Mouse (Mus musculus): ENCODE data around the gene Btbd3. TPM values are rescaled to one million over a fixed set of nuclear protein-coding genes. Genes with fewer than 3 reads are reported as not detected.
"Not testable (repeated sequence)": the region's sequence is repeated elsewhere in the genome, so short reads cannot be mapped to it uniquely, and the experiment has no call there.

The Btbd3 gene
- total RNA-seq, 2 experiments from 2014 or later = 27.7 to 28.5 TPM

GRCm38 (mm10) chr2:138278853-138279640 lies 22.7 kb downstream of the Btbd3 start:
- DNase-seq (ENCODE audit: low spot score in 2 of 2) = no peak

GRCm38 (mm10) chr2:138279641-138280040 lies 23.3 kb downstream of the Btbd3 start:
- no peak for DNase-seq (ENCODE audit: low spot score in 2 of 2)

DNA sequence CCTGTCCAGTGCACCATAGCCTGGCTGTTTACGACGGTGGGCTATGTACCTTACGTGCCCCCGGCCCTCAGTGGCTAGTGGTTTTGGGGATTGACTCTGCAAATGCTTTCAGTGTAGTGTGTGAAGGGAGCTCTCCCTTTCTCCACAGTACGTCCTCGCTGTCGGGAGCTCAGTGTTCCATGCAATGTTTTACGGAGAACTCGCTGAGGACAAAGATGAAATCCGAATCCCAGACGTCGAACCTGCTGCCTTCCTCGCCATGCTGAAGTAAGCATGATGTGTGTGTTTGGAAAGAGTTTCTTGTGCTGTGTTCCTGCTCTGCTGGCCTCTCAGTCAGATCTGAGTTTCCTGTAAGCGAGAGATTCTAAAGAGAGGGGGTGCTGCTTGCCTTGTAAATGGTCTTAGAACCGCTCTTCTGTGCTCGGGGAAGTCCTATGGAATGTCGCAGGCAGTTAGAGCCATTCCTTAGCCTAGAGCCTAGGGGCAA lies 23.9 kb downstream of the Btbd3 start:
- DNase-seq (ENCODE audit: low spot score in 2 of 2) = no peak

GRCm38 (mm10) chr2:138281550-138282201 lies 25.3 kb downstream of the Btbd3 start:
- DNase-seq (ENCODE audit: low spot score in 2 of 2) = no peak

DNA sequence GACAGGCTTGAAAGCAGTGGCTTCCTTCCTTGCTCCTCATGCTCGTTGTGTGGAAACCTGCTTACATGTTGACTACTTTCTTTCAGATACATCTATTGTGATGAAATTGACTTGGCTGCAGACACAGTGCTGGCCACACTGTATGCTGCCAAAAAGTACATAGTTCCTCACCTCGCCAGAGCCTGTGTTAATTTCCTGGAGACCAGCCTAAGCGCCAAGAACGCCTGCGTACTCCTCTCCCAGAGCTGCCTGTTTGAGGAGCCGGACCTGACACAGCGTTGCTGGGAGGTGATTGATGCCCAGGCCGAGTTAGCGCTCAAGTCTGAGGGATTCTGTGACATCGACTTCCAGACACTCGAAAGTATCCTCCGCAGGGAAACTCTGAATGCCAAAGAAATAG lies 27.0 kb downstream of the Btbd3 start:
- no peak for DNase-seq (ENCODE audit: low spot score in 2 of 2)

DNA sequence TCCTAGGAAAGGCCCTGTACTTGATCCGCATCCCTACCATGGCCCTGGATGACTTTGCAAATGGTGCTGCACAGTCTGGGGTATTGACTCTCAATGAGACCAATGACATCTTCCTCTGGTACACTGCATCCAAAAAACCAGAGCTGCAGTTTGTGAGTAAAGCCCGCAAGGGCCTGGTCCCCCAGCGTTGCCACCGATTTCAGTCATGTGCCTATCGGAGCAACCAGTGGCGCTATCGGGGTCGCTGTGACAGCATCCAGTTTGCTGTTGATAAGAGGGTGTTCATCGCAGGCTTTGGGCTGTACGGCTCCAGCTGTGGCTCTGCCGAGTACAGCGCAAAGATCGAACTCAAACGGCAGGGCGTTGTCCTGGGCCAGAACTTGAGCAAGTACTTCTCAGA lies 27.5 kb downstream of the Btbd3 start:
- no peak for DNase-seq (ENCODE audit: low spot score in 2 of 2)

GRCm38 (mm10) chr2:138285811-138286210 lies 29.4 kb downstream of the Btbd3 start:
- no peak for DNase-seq (ENCODE audit: low spot score in 2 of 2)

DNA sequence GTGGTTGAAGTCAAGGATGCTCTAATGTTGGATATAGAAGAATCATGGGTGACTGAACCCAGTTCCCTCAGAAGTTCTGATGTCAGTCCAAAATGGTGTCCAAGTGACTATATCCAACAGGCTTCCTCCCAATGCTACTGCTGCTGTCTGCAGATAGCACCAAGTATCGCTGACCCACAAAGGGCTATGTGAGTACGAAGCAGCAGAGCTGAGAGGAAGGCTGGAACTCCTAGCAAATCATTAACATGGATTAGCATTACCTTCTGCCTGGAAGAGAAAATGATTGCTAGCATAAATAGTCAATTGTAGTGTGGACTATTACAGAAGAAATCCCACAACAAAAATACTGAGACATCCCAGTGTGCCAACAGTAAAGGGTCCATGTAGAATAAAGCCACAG lies 33.8 kb downstream of the Btbd3 start:
- no peak for DNase-seq (ENCODE audit: low spot score in 2 of 2)

- no peak for DNase-seq (ENCODE audit: low spot score in 2 of 2)
Observed at GRCm38 (mm10) chr2:138294286-138294685, 37.9 kb downstream of the Btbd3 start.

- DNase-seq (ENCODE audit: low spot score in 2 of 2) = no peak
Observed at GRCm38 (mm10) chr2:138306236-138306635, 49.9 kb downstream of the Btbd3 start.

DNA sequence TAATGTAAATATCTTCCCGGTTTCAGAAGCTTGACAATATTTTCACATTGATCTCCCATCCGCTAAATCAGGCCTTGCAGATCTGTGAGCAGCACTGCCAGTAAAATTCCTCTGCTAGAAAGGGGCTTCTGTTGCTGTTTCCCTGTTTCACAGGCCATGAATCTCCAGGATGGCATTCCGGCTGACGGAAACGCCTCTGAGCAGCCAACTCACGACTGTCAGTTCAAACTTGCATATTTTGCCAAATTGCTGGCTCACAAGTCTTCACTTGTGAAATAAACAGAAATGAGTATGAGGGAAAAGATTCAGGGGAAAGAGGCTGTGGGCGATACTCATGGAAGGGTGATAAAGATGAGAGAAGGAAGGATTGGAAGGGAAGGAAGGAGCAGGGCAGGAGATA lies 59.3 kb downstream of the Btbd3 start:
- no peak for DNase-seq (ENCODE audit: low spot score in 2 of 2)

- no peak for DNase-seq (ENCODE audit: low spot score in 2 of 2)
Observed at GRCm38 (mm10) chr2:138320408-138320807, 64.0 kb downstream of the Btbd3 start.

DNA sequence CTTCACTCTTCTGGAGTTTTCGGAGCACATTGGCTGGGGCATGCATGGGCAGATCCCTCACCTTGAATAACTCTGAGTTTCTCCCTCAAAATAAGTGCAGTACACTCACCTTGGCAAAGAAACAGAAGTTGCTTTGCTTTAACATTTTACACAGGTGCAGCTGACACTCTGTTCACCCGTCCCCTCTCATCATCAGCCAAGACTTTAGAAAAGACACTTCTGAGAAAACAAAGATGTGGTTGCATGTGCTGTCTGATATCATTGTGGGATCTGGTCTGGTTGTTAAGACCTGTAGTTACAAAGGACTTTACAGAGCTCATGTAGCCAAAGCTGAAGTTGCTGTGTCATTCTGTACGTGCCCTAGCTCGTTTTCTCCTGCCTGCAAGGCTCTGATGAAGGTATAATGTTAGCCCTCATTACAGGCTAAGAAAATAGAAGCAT lies 64.7 kb downstream of the Btbd3 start:
- no peak for DNase-seq (ENCODE audit: low spot score in 2 of 2)

DNA sequence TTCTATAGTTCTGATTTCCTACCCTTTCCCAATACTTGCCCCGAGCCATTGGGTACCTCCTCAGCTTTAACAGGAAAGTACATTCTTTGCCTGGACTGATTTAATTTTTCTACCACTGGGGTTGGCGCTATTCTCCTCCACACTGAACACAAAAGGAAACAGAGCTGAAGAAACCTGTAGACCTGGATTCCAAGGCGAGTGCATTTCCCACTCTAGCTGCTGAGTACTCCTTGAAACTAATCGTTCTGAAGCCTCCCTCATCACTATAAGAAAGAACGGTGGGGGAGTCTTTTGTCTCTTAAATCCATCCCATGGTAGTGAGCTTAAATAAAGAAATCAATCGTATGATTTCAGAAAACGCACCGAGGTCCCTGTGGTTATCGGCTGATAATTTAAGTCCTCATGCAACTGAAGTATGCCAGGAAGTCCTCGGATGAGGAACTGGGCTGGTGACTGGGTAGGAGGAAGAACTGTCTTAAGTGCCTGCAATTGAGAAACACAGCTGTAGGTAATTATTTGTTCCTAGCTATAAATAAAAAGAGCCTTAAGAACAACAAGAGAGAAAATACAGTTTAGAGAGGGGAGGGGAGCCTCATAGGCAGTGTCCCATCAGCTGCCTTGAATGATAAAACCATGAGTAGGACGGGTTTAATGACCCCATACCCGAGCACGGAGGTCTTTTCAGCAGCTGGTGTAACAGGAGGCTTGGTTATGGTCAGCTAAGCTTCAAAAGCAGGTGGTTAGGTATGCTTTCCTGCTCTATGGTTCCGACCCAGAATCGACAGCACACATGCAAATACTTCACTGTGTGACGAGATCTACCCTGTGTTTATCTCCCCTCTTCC lies 66.1 kb downstream of the Btbd3 start:
- DNase-seq (ENCODE audit: low spot score in 2 of 2) = no peak

DNA sequence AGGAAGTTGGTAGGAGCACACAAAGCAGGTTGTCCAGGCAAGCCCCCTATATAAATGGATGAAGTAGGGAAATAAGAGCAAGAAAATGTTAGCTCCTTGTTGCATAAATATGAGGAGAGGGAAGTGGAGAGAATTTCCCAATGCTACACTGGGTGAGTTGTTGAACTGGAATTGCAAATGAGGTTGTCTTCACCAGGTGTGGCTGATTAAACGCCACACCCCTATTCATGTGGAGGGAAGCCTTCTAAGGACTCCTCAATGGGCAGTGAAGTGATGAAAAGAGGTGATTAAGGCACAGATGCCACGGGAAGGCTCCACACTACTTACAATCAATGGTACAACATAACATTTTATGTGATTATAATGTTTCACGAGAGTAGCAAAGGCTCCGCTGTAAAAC lies 70.0 kb downstream of the Btbd3 start:
- DNase-seq (ENCODE audit: low spot score in 2 of 2) = no peak

GRCm38 (mm10) chr2:138334198-138334597 lies 77.8 kb downstream of the Btbd3 start:
- DNase-seq (ENCODE audit: low spot score in 2 of 2) = not testable (repeated sequence)

DNA sequence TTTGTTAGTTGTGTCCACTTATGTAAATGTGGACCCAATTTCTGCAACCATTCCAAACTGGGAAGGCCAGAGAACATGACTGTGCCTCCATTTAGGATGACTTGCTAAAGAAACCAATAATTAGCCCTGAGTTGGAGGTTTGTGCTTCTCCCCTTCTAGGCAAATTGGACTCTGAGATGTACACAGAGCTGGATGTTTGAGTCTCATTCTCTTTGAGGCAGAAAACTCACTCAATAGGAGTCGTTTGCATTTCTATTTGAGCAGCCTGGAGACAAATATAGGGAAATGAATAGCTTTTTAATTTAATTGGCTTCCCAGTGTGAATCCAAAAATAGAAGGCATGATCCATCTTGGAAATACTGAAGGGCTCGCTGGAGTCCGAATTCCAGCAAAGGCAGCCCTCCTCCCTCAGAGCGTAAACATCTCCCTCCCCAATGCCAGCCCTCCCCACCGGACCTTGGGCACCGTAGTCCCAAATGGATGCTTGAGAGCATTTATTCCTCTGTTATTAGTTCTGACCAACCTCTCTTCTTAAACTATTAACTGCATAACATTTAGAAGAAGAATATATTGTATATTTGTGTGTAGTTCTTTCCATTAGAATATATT lies 81.6 kb downstream of the Btbd3 start:
- DNase-seq (ENCODE audit: low spot score in 2 of 2) = no peak

GRCm38 (mm10) chr2:138338524-138338923 lies 82.2 kb downstream of the Btbd3 start:
- DNase-seq (ENCODE audit: low spot score in 2 of 2) = no peak

GRCm38 (mm10) chr2:138355366-138355765 lies 99.0 kb downstream of the Btbd3 start:
- DNase-seq (ENCODE audit: low spot score in 2 of 2) = no peak

DNA sequence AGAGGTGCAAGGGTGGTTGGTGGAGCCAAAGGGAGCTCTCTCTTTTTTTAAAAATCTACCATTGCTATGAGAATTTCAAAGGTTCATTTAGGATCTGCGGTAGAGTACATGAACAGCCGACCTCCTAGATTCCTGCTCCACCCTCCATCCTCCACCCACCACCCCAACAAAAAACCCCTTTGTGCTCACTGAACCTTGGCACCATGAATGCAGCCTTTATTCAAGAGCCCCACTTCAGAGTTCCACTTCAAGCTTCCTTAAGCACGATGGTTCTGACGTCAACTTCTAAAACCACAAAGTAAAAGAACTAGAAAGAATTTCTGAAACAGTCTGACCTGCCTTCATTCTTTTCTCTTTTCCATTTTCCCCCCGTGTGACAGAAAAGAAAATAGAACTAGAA lies 106.1 kb downstream of the Btbd3 start:
- no peak for DNase-seq (ENCODE audit: low spot score in 2 of 2)

GRCm38 (mm10) chr2:138365391-138365790 lies 109.0 kb downstream of the Btbd3 start:
- no peak for DNase-seq (ENCODE audit: low spot score in 2 of 2)

All from adrenal gland, postnatal 4 days (tissue).